Mouse (Mus musculus) olfactory bulb, adult 2 months (tissue): ENCODE measurements around the gene Hephl1. TPM values are rescaled to one million over a fixed set of nuclear protein-coding genes. Genes with fewer than 3 reads are reported as not detected.

Experiments used
- H3K27ac ChIP-seq: fragments of 200-500 bp; 2 replicates; pipeline ENCODE4 v1.5.1; 2012; ENCODE audit warnings: low read depth, low read length; ENCODE audit not compliant: insufficient read depth
- H3K4me1 ChIP-seq: fragments of 200-500 bp; 2 replicates; pipeline ENCODE4 v1.6.1; 2012; ENCODE audit warnings: low read length; ENCODE audit not compliant: control insufficient read depth, insufficient read depth
- H3K4me3 ChIP-seq: fragments of 200-500 bp; 2 replicates; pipeline ENCODE4 v1.5.1; 2012; ENCODE audit warnings: mild to moderate bottlenecking, low read depth, low read length, moderate library complexity; ENCODE audit not compliant: insufficient read depth
- CTCF ChIP-seq: fragments of 200-500 bp; IDR thresholded peaks from 2 replicates; pipeline ENCODE4 v1.5.1; 2012; ENCODE audit warnings: low read depth, mild to moderate bottlenecking, low read length, moderate library complexity; ENCODE audit not compliant: insufficient read depth
- POLR2A ChIP-seq: fragments of 200-500 bp; IDR thresholded peaks from 2 replicates; pipeline ENCODE4 v1.6.1; 2012; ENCODE audit warnings: mild to moderate bottlenecking, low read depth, low read length, moderate library complexity; ENCODE audit not compliant: insufficient read depth
- WGBS: fragments of 180-500 bp; shearing (Covaris S2); methylation state at CpG from one replicate; pipeline ENCODE4 v1.1.7; 2018; 5-methylcytosine and 5-hydroxymethylcytosine counted together
- polyA plus RNA-seq: library from polyadenylated mRNA; stranded (reverse); fragments of >200 nt; gene quantifications from 2 replicates; pipeline ENCODE4 v1.2.4, GENCODE M21; 2012; ENCODE audit warnings: low replicate concordance; ENCODE audit not compliant: missing spikeins, insufficient read depth, insufficient read length

Gene Hephl1
- polyA plus RNA-seq, 1 experiment, result not detected

- no peak overlapping the region for H3K4me3 ChIP-seq
- no peak overlapping the region for H3K27ac ChIP-seq
- 48% methylated on average over 5 of the region's 5 CpGs for whole genome bisulfite sequencing
- H3K4me1 ChIP-seq, result peaks cover 34% of the 10 kb centered on the region
- TF ChIP-seq CTCF (peak; percentile 63), POLR2A (no peak)
Measured at GRCm38 (mm10) chr9:15029025-15029727, 82.7 kb downstream of the Hephl1 start.

- no peak overlapping the region for H3K4me3 ChIP-seq
- TF ChIP-seq CTCF (0 out of 2 replicates have a peak, but pooled peaks have one; percentile 11), POLR2A (no peak)
- H3K4me1 ChIP-seq, result peaks cover 31% of the 10 kb centered on the region
- no peak overlapping the region for H3K27ac ChIP-seq
- WGBS, result 59% methylated on average over 3 of the region's 3 CpGs
Measured at GRCm38 (mm10) chr9:15027725-15028124, 84.2 kb downstream of the Hephl1 start.

- 96% methylated on average over 1 of the region's 1 CpGs for WGBS
- Histone ChIP-seq H3K4me1 (peaks cover 30% of the 10 kb centered on the region), H3K4me3 (no peak overlapping the region), H3K27ac (no peak overlapping the region)
- TF ChIP-seq POLR2A (no peak), CTCF (no peak)
Measured at GRCm38 (mm10) chr9:15023049-15023448, 88.9 kb downstream of the Hephl1 start.

GRCm38 (mm10) chr9:15021156-15021555 lies 90.8 kb downstream of the Hephl1 start:
- Histone ChIP-seq H3K4me1 (peaks cover 18% of the 10 kb centered on the region), H3K4me3 (no peak overlapping the region), H3K27ac (no peak overlapping the region)
- WGBS, result 47% methylated on average over 9 of the region's 9 CpGs
- TF ChIP-seq CTCF (no peak), POLR2A (no peak)

- Histone ChIP-seq H3K4me1 (peaks cover 15% of the 10 kb centered on the region), H3K27ac (no peak overlapping the region), H3K4me3 (no peak overlapping the region)
- 84% methylated on average over 5 of the region's 5 CpGs for WGBS
- TF ChIP-seq CTCF (no peak), POLR2A (no peak)
Measured at GRCm38 (mm10) chr9:15020561-15021080, 91.3 kb downstream of the Hephl1 start.

- no peak overlapping the region for H3K27ac ChIP-seq
- 70% methylated on average over 5 of the region's 5 CpGs for WGBS
- peaks cover 15% of the 10 kb centered on the region for H3K4me1 ChIP-seq
- H3K4me3 ChIP-seq, result no peak overlapping the region
- TF ChIP-seq POLR2A, result no peak
- TF ChIP-seq CTCF, result no peak
Measured at GRCm38 (mm10) chr9:15018756-15019131, 93.2 kb downstream of the Hephl1 start.

GRCm38 (mm10) chr9:15017791-15018755 lies 93.8 kb downstream of the Hephl1 start:
- no peak overlapping the region for H3K4me3 ChIP-seq
- WGBS, result 86% methylated on average over 18 of the region's 18 CpGs
- H3K27ac ChIP-seq, result no peak overlapping the region
- peaks cover 15% of the 10 kb centered on the region for H3K4me1 ChIP-seq
- TF ChIP-seq POLR2A, result no peak
- no peak for TF ChIP-seq CTCF

DNA sequence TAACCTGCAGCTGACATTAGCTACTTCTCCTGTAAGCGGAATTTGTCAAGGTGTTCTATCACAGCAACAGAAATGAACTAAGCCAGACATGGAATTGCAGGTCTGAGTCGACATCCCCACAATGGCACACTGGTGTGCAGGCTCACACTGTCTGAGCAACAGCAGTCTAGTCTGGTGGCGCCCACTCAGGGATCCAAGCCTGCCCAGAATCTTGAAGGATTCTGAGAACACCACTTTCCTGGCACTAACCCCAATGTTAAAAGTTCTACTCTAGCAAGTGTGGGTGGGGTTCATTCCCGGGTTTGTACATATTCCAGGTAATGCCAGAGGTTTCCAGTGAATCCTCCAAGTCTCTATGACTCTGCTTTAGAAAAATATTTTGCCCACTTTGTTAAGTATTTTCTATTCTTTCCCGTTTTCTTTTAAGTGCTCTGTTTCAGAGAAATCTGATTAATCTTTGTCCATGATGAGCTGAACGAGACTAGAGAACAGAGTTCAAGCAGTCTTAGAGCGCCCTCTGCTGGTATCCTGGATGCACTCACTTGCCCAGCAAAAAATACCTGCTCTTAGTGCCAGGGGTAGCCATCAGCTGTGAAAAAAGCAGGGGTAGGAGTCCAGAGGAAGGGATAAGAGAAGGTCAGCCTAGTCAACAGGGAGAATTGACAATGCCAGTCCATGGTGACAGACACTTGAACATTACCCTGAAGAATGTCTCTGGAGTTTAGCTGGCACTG lies 96.5 kb downstream of the Hephl1 start:
- H3K4me1 ChIP-seq, result peaks cover 9% of the 10 kb centered on the region
- no peak overlapping the region for H3K4me3 ChIP-seq
- no peak for TF ChIP-seq CTCF
- TF ChIP-seq POLR2A, result no peak
- H3K27ac ChIP-seq, result no peak overlapping the region
- 49% methylated on average over 7 of the region's 7 CpGs for WGBS
